9 mouse cellular contexts compared by ENCODE assay signal in the genomic region with DNA sequence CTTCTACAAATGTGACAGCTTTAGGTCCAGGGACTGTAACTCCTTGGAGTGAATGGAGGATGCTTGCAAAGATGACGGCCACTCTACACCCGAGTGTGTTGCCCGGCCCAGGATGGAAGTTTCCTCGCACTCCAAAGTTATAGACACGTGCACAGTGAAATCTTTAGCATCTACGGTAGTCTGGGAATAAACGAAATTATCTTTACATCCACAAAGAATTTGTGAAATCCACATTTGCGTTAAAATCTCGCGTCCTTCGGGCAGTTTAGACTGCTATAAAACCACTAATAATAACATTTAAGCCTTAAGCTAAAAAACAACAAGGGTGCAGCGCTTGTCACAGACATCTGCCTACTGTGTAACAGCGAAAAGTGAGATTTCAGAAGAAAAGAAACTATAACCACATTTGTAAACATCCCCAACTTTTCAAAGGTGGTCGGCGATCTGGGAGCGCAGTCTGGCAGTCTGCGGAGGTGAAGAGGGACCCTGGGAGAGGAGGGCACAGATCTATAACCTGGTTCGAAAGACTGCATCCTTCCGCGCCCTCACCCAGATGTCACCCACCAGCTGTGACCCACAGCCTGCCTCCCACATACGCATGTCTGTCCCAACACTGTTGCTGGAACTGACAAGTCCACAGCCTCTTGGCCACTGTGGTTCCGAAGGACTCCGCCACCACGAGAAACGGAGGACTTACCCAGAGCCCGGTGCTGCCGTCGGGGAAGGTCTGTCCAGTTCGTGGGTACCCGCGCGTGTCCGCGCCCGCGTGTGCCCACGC. TPM values are rescaled to one million over a fixed set of nuclear protein-coding genes. Genes with fewer than 3 reads are reported as not detected.
A peak's percentile ranks its signal among the peaks of the same experiment; 100 is the strongest.
DNase-seq lines count a peak whose midpoint lies in the region; ATAC-seq lines count a peak whose summit lies in the region.
"Had no signal": no experiment of that assay in that cellular context is flagged by ENCODE, and none has a peak within 500 bp of the region (broad histone marks: within the 10 kb centered on the region; RNA-seq: fewer than 3 reads in every experiment).

No protein-coding gene starts in this region.

- no peaks in the 10 kb centered on the region for H3K9me3 ChIP-seq in kidney, embryonic 16.5 days (ENCODE audit: low read length)
- no peaks in the 10 kb centered on the region for H3K9me3 ChIP-seq in embryonic facial prominence, embryonic 14.5 days (ENCODE audit: control insufficient read depth, low read length)
- no peaks in the 10 kb centered on the region for H3K9me3 ChIP-seq in intestine, embryonic 16.5 days (ENCODE audit: control insufficient read depth, low read length)
- H3K9me3 ChIP-seq in neural tube, embryonic 13.5 days: no peaks in the 10 kb centered on the region

- peak overlapping the region; percentile 46 for H3K4me3 ChIP-seq in kidney, embryonic 16.5 days (ENCODE audit: low read length)
- H3K4me3 ChIP-seq in embryonic facial prominence, embryonic 14.5 days (ENCODE audit: low read depth, low read length): peak overlapping the region; percentile 50
- H3K4me3 ChIP-seq in intestine, embryonic 16.5 days (ENCODE audit: low read length): peak overlapping the region; percentile 48
- H3K4me3 ChIP-seq in neural tube, embryonic 13.5 days: peak overlapping the region; percentile 46

- H3K27me3 ChIP-seq in kidney, embryonic 16.5 days (ENCODE audit: insufficient read depth, low read length): peaks cover 71% of the 10 kb centered on the region
- peaks cover 36% of the 10 kb centered on the region for H3K27me3 ChIP-seq in embryonic facial prominence, embryonic 14.5 days (replicated peaks; ENCODE audit: control insufficient read depth, insufficient read depth, low read length)
- peaks cover 26% of the 10 kb centered on the region for H3K27me3 ChIP-seq in intestine, embryonic 16.5 days (replicated peaks; ENCODE audit: control insufficient read depth, insufficient read depth, low read length)
- peaks cover 61% of the 10 kb centered on the region for H3K27me3 ChIP-seq in neural tube, embryonic 13.5 days

- peaks cover 15% of the 10 kb centered on the region for H3K4me1 ChIP-seq in kidney, embryonic 16.5 days (ENCODE audit: insufficient read depth, low read length)
- peaks cover 2% of the 10 kb centered on the region; the same call in 1 of the 2 replicates for H3K4me1 ChIP-seq in embryonic facial prominence, embryonic 14.5 days (ENCODE audit: control insufficient read depth, insufficient read depth, low read length)
- peaks cover 9% of the 10 kb centered on the region for H3K4me1 ChIP-seq in intestine, embryonic 16.5 days (ENCODE audit: control insufficient read depth, insufficient read depth, low read length)
- peaks cover 21% of the 10 kb centered on the region for H3K4me1 ChIP-seq in neural tube, embryonic 13.5 days (replicated peaks)

- DNase-seq in kidney, postnatal 14 days: no peak
- no peak for DNase-seq in embryonic facial prominence, embryonic 14.5 days (ENCODE audit: low spot score)
- no peak for DNase-seq in B cell, adult 2 months
- no peak for DNase-seq in yolk sac, embryonic 10.5 days (ENCODE audit: low spot score)

- peak overlapping the region; percentile 64 for H3K4me2 ChIP-seq in kidney, embryonic 16.5 days (replicated peaks; ENCODE audit: low read depth, low read length)
- peak overlapping the region; percentile 82 for H3K4me2 ChIP-seq in embryonic facial prominence, embryonic 14.5 days (ENCODE audit: low read depth, low read length)
- H3K4me2 ChIP-seq in intestine, embryonic 16.5 days (ENCODE audit: low read depth, low read length): peak overlapping the region; percentile 89
- peak overlapping the region; percentile 88 for H3K4me2 ChIP-seq in neural tube, embryonic 13.5 days

- H3K27ac ChIP-seq in kidney, embryonic 16.5 days (ENCODE audit: low read length): no peak overlapping the region
- peak overlapping the region; percentile 54; the same call in 1 of the 2 replicates for H3K27ac ChIP-seq in embryonic facial prominence, embryonic 14.5 days (replicated peaks; ENCODE audit: low read depth, low read length)
- no peak overlapping the region for H3K27ac ChIP-seq in intestine, embryonic 16.5 days (ENCODE audit: low read length)
- H3K27ac ChIP-seq in neural tube, embryonic 13.5 days (replicated peaks): no peak overlapping the region

- H3K36me3 ChIP-seq in kidney, embryonic 16.5 days (ENCODE audit: insufficient read depth, low read length): no peaks in the 10 kb centered on the region
- no peaks in the 10 kb centered on the region for H3K36me3 ChIP-seq in embryonic facial prominence, embryonic 14.5 days (ENCODE audit: control insufficient read depth, insufficient read depth, low read length)
- H3K36me3 ChIP-seq in intestine, embryonic 16.5 days (ENCODE audit: control insufficient read depth, insufficient read depth, low read length): no peaks in the 10 kb centered on the region
- H3K36me3 ChIP-seq in neural tube, embryonic 13.5 days: no peaks in the 10 kb centered on the region

- ATAC-seq in kidney, embryonic 16.5 days (ENCODE audit: low FRiP score, low TSS enrichment): peak; percentile 29
- ATAC-seq in embryonic facial prominence, embryonic 14.5 days (ENCODE audit: low read depth): 0 out of 2 replicates have a peak, but pooled peaks have one; percentile 20
- peak; percentile 26; the same call in 1 of the 2 replicates for ATAC-seq in intestine, embryonic 16.5 days
- peak; percentile 47; the same call in 1 of the 2 replicates for ATAC-seq in neural tube, embryonic 13.5 days (ENCODE audit: low read depth)
- no peak for ATAC-seq in megakaryocyte-erythroid progenitor cell, adult 5-6 weeks (replicated peaks; ENCODE audit: low FRiP score, low TSS enrichment, poor library complexity, severe bottlenecking)

- 9% methylated on average over 37 of the region's 37 CpGs for WGBS in kidney, embryonic 16.5 days
- WGBS in embryonic facial prominence, embryonic 14.5 days: 7% methylated on average over 37 of the region's 37 CpGs
- 12% methylated on average over 37 of the region's 37 CpGs for WGBS in intestine, embryonic 16.5 days
- WGBS in neural tube, embryonic 13.5 days: 16% methylated on average over 37 of the region's 37 CpGs

- H3K9ac ChIP-seq in kidney, embryonic 16.5 days (replicated peaks; ENCODE audit: low read length): peak overlapping the region; percentile 24; the same call in 1 of the 2 replicates
- peak overlapping the region; percentile 72 for H3K9ac ChIP-seq in embryonic facial prominence, embryonic 14.5 days (ENCODE audit: low read depth, low read length)
- H3K9ac ChIP-seq in intestine, embryonic 16.5 days (ENCODE audit: low read depth, low read length): peak overlapping the region; percentile 56
- peak overlapping the region; percentile 64 for H3K9ac ChIP-seq in neural tube, embryonic 13.5 days

RNA-seq across cellular contexts. Expression of a gene that starts 1.5 kb away (rescaled TPM):
- 9.2 and 9.5 TPM in 2 replicates for polyA plus RNA-seq in kidney, embryonic 16.5 days (2015; fragmentation: Nextera tagmentation; extraction: Ambion mirVana)
- 8.4 and 9.1 TPM in 2 replicates for polyA plus RNA-seq in embryonic facial prominence, embryonic 14.5 days (2014; fragmentation: Nextera tagmentation; extraction: Ambion mirVana)
- 3.7 and 3.8 TPM in 2 replicates for polyA plus RNA-seq in intestine, embryonic 16.5 days (2015; fragmentation: Nextera tagmentation; extraction: Ambion mirVana)
- 3.3 and 3.7 TPM in 2 replicates for polyA plus RNA-seq in neural tube, embryonic 13.5 days (2015; fragmentation: Nextera tagmentation; extraction: Ambion mirVana)
- 6.8 and 13.7 TPM in 2 replicates for total RNA-seq in megakaryocyte-erythroid progenitor cell, adult 5-6 weeks (2014; fragmentation: Nextera tagmentation)
- 10.9 and 35.8 TPM in 2 replicates for total RNA-seq in megakaryocyte-erythroid progenitor cell, adult 5-6 weeks (2017)
- polyA plus RNA-seq: Patski had no signal
